Mouse (Mus musculus) Patski (cell line): ENCODE measurements around the gene Taf1b. TPM values are rescaled to one million over a fixed set of nuclear protein-coding genes. Genes with fewer than 3 reads are reported as not detected.

Experiments
- ATAC-seq: fragments of 100-300 bp; one replicate; pipeline ENCODE4 v1.8.0; 2021
- CTCF ChIA-PET: fragments of 350-600 bp; sonication (Branson Sonifier 250); formaldehyde crosslinking; loops from one replicate; lab custom pipeline; 2022; ENCODE audit warnings: inconsistent platforms; lab: Charles Lee
- POLR2A ChIA-PET: fragments of 350-600 bp; sonication (Branson Sonifier 250); formaldehyde crosslinking; loops from one replicate; lab custom pipeline; 2022; ENCODE audit warnings: antibody characterized with exemption, inconsistent platforms; lab: Charles Lee
- DNase-seq: peaks from one replicate; pipeline ENCODE4 v3.0.0-alpha.2; 2011; ENCODE audit warnings: low read depth, low spot score
- H3K27me3 ChIP-seq: fragments of 371-371 bp; one replicate; pipeline ENCODE4 v1.5.1; 2021
- CTCF ChIP-seq: fragments of 100-300 bp; IDR thresholded peaks from one replicate; pipeline ENCODE4 v1.5.1; 2021
- in situ Hi-C: fragments of 300-500 bp; cut with MboI; formaldehyde crosslinking; loops from 3 replicates; pipeline ENCODE4 v1.11.1; 2018; ENCODE audit warnings: low pct_unique_long_range_greater_than_20kb, mixed read lengths
- polyA plus RNA-seq: library from polyadenylated mRNA; unstranded; gene quantifications from one replicate; pipeline ENCODE4 v1.2.3, GENCODE M21; 2021

Gene Taf1b
- polyA plus RNA-seq, 1 experiment from 2014 or later, result 23.0 TPM

DNA sequence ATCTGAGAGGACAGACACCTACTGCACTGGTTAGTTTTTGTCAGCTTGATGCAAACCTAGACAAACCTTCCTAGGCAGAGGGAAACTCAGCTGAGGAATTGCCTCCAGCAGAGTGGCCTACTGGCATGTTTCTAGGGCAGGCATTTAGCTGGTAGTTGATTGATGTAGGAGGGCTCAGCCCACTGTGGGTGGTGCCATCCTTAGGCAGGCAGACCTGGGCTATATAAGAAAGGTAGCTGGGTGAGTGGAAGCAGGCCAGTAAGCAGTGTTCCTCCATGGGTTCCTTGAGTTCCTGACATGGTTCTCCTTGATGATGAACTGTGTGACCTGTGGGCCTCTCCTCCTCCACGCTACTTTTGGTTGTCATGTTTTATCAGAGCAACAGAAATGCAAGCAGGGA lies 82.3 kb downstream of the Taf1b start:
- in situ Hi-C loops, result no loop called here
- no peaks in the 10 kb centered on the region for H3K27me3 ChIP-seq
- POLR2A ChIA-PET, result no interaction called here
- CTCF ChIA-PET, result interaction anchor here (1.4 kb wide), 1 partner anchor 9 kb away, joined by 3 read pairs; no protein-coding TSS in a partner anchor
- ATAC-seq (no peak), DNase-seq (no peak)
- TF ChIP-seq CTCF, result no peak

DNA sequence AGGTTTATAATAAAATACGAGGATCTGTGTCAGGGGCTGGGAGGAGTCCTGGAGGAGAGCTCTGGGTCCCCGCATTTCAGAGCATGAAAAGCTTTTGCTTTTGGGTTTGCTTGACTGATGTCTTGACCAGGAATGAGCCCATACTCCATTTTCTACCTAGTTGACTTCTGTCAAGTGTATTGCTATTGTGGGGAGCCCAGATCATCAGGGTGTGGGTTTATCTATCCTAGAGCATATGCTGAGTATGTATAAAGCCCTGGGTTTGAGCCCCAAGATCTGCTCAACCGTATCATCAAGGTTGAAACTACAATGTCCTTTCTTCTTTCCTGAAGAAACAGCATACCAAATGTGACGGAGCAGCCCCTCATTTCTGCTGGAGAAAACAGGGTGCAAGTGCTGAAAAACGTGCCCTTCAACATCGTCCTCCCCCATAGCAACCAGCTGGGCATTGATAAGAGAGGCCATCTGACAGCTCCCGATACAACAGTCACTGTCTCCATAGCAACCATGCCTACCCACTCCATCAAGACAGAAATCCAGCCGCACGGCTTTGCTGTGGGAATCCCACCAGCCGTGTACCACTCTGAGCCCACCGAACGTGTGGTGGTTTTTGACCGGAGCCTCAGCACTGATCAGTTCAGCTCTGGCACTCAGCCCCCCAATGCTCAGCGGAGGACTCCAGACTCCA lies 83.0 kb downstream of the Taf1b start:
- ChIA-PET POLR2A (no interaction called here), CTCF (no interaction called here)
- ATAC-seq (no peak), DNase-seq (no peak)
- in situ Hi-C loops, result no loop called here
- H3K27me3 ChIP-seq, result no peaks in the 10 kb centered on the region
- no peak for TF ChIP-seq CTCF

DNA sequence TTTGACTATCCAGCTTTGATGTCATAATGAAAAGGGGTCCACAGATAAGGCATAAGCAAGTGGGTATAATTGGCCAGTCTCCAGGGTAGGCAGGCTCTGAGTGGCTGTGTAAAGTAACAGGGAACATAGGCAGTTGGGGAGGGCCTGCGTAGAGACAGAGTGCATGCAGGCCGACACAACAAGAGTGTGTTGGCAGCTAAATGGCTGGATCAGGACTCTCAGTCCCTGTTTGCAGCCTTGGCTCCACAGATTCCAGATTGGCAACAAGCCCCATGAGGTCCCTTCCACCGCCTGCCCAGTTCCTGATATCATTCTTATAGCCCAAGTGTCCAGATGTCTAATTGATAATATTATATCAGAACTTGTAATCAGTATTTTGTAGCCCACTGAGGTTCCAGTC lies 85.5 kb downstream of the Taf1b start:
- no peaks in the 10 kb centered on the region for H3K27me3 ChIP-seq
- POLR2A ChIA-PET, result no interaction called here
- TF ChIP-seq CTCF, result no peak
- DNase-seq (no peak), ATAC-seq (no peak)
- in situ Hi-C loops, result no loop called here
- CTCF ChIA-PET, result no interaction called here

DNA sequence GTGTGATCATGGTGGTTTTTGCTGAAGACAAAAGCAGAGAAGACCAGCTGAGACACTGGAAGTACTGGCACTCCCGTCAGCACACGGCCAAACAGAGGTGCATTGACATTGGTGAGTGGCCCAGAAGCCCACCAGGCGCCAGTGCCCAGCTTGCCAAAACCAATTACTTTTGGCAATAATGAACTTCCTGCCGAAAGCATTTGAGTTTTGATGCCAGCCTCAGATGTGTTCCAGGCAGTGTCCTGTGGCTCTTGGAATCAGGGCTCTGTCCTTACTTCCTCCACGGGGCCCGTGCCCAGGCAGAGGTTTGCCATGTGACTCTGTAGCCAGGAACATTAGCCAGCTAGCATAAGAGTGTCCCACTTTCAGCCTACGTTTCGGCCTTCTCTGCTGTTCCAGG lies 86.7 kb downstream of the Taf1b start:
- POLR2A ChIA-PET, result no interaction called here

DNA sequence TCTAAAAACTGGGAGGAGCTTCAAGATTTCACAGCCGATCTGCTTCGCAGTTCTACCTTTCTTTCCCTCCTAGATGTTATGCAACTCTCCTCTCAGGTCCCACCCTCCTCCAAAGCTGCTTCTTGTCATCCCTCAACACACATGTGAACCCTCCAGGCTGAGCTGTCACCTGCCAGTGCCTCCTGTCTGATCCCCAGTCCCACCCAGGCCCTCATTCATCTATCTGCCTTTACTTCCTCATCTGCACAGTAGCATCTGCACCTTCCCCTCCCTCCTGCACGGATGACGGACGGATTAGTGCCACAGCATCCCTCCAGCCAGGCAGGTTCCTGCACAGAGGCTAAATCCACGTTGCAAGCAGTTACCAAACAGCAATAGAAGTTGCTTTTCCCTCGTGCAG lies 88.0 kb downstream of the Taf1b start:
- CTCF ChIA-PET, result interaction anchor here (0.7 kb wide), 1 partner anchor 110 kb away, joined by 3 read pairs; no protein-coding TSS in a partner anchor
- POLR2A ChIA-PET, result no interaction called here
- no peak for TF ChIP-seq CTCF
- ATAC-seq (no peak), DNase-seq (no peak)
- no peaks in the 10 kb centered on the region for H3K27me3 ChIP-seq
- in situ Hi-C loops, result no loop called here

More for the DNA sequence above, 86.7 kb downstream of the Taf1b start:
- CTCF ChIA-PET, result no interaction called here
- in situ Hi-C loops, result no loop called here
- no peak for TF ChIP-seq CTCF
- H3K27me3 ChIP-seq, result no peaks in the 10 kb centered on the region
- no peak for DNase-seq
- ATAC-seq, result no peak

DNA sequence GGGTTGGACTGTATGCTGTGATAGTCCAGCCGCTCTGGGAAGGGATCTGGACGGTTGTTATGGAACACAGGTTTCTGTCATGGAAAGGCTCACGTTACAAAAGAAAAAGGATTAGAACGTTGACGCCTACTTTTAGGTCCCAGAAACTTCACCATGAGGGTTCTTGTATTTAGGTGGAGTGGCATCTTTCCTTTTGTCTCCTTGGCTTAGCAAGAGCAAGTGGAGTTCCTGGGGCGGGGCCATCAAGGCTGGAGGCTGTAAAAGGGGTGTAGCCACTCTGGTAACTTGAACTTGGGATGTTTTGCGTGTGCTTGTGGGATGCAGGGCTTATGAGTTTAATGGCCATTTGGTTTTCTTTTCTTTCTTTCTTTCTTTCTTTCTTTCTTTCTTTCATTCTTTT lies 92.2 kb downstream of the Taf1b start:
- no peak for TF ChIP-seq CTCF
- no peaks in the 10 kb centered on the region for H3K27me3 ChIP-seq
- in situ Hi-C loops, result no loop called here
- no peak for ATAC-seq
- POLR2A ChIA-PET, result no interaction called here
- DNase-seq, result no peak
- CTCF ChIA-PET, result interaction anchor here (1.1 kb wide), 1 partner anchor 10 kb away, joined by 3 read pairs; no protein-coding TSS in a partner anchor

DNA sequence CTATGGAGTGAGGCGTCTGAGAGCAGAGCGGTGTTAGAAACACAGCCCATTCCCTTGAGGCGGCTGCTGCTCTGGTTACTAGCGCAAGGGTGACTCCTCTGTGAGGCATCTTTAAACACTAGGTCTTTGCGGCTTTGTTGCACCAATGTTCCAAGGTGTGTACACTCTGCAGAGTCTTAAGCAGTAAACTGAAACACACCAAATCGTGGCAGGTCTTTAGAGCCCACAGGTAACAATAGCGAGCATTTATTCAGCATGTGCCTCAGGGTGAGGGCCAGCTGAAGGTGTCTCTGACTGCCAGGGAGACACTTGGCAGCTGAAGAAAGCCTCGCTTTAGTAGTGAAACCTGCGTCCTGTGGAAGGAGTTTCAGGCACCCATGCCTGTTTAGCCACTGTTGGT lies 93.9 kb downstream of the Taf1b start:
- in situ Hi-C loops, result no loop called here
- ATAC-seq, result no peak
- DNase-seq, result no peak
- no peak for TF ChIP-seq CTCF
- ChIA-PET POLR2A (interaction anchor here (0.7 kb wide), 1 partner anchor 123 kb away, joined by 3 read pairs; no protein-coding TSS in a partner anchor), CTCF (no interaction called here)
- no peaks in the 10 kb centered on the region for H3K27me3 ChIP-seq

DNA sequence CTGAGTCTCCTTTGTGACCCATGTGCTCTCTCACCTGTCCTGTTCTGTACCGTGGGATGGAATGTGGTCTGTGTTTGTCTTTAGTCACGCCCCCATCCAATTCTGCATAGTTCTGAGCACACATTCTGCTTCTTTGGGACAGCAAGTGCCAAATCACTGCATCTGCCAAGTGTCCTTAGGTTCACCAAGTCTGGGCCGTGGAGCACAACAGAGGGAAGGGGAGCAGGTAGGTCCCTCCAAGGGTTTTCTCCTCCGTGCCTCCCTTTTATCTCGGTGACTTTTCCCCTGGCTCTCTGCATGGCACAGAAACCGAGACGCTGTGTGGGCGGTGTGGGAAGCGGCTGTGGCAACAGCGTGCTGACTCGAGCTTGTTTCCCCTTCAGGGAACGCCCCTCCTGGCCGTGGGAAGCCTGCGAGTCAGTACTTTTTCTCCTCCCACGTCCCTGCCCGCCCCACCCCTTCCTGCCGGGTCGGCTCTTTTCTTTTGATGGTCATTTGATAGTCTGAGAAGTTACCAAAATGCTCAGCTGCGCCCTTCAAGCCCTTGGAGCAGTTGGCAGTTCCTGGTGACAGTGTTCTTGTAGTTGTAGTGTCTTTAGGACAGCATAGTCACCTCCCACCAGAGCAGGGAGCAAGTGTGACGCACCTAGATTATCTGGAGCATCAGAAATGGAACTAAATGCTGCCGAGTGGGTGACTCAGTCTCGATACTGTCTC lies 95.0 kb downstream of the Taf1b start:
- no peak for TF ChIP-seq CTCF
- DNase-seq (no peak), ATAC-seq (peak; percentile 76)
- POLR2A ChIA-PET, result no interaction called here
- in situ Hi-C loops, result no loop called here
- CTCF ChIA-PET, result interaction anchor here (2.9 kb wide), 1 partner anchor 122 kb away, joined by 10 read pairs; no protein-coding TSS in a partner anchor
- H3K27me3 ChIP-seq, result no peaks in the 10 kb centered on the region

DNA sequence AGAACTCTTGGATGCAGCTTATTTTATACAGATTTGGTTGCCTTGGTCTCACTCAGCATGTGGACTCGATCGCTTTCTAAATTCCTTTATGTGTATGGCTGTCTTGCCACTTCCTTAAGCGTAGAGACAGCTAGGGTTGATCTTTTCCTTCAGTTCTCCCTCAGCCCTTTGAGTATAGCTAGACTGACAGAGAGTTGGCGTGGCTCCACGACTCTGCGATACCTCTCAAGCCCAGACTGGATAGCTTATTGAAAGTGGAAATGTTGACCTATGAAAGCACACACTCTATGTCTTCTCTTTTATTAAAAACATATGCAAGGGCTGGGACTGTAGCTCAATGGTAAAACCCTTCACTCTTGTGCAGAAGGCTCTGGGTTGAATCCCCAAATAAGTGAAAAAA lies 99.2 kb downstream of the Taf1b start:
- no peak for DNase-seq
- ATAC-seq, result no peak
- in situ Hi-C loops, result loop anchor here (5.0 kb wide), 1 partner anchor 120 kb away; no protein-coding TSS in a partner anchor
- CTCF ChIA-PET, result interaction anchor here (2.0 kb wide), 1 partner anchor 127 kb away, joined by 14 read pairs; no protein-coding TSS in a partner anchor
- POLR2A ChIA-PET, result no interaction called here
- no peak for TF ChIP-seq CTCF
- no peaks in the 10 kb centered on the region for H3K27me3 ChIP-seq

DNA sequence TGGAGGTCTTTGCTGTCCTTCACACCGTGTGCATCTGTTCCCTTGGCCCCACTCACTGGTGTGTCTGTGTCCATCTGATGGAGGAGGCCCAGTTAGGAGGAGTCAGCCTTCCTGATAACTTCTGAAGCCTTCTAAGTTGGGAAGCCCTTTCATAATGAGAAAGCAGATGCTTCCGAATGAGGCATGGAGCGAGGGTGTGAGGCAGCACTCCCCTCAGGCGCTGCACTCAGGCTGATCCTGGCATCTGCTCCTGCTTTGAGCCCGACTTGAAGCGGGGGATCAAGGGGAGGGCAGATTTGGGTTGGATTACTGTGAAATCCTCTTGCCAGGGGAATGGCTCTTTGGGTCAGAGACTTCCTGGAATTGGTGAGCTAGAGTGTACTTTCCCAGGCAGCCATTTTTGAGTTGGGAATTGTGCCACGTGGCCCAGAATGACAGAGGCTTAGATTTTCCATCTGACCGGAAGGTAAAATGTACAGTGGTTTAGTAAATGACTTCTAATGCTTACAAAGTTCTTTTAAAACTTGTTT lies 101.3 kb downstream of the Taf1b start:
- no peak for TF ChIP-seq CTCF
- DNase-seq (no peak), ATAC-seq (peak; percentile 10)
- CTCF ChIA-PET, result interaction anchor here (2.2 kb wide), 1 partner anchor 91 kb away, joined by 10 read pairs; no protein-coding TSS in a partner anchor
- POLR2A ChIA-PET, result no interaction called here
- in situ Hi-C loops, result loop anchor here (5.0 kb wide), 1 partner anchor 122 kb away; no protein-coding TSS in a partner anchor
- no peaks in the 10 kb centered on the region for H3K27me3 ChIP-seq
